Mouse (Mus musculus): ENCODE measurements around the gene Atcay. TPM values are rescaled to one million over a fixed set of nuclear protein-coding genes. Genes with fewer than 3 reads are reported as not detected.

The Atcay gene
- polyA plus RNA-seq, 1 experiment from 2014 or later: 77.3 TPM

GRCm38 (mm10) chr10:81216810-81217209 lies 13.8 kb downstream of the Atcay start:
- WGBS: 82% methylated on average over 6 of the region's 6 CpGs
- Histone ChIP-seq H3K4me2 (replicated peaks) (no peak overlapping the region), H3K4me1 (replicated peaks) (no peaks in the 10 kb centered on the region), H3K9ac (replicated peaks) (no peak overlapping the region), H3K27ac (no peak overlapping the region), H3K36me3 (peaks cover 92% of the 10 kb centered on the region), H3K27me3 (no peaks in the 10 kb centered on the region), H3K4me3 (replicated peaks) (no peak overlapping the region; the same call in 1 of the 2 replicates), H3K9me3 (peaks cover 8% of the 10 kb centered on the region; the same call in 1 of the 2 replicates)
- ATAC-seq: 0 out of 2 replicates have a peak, but pooled peaks have one; percentile 9

- H3K4me1 ChIP-seq (replicated peaks): no peaks in the 10 kb centered on the region
- H3K4me2 ChIP-seq (replicated peaks): no peak overlapping the region
- H3K36me3 ChIP-seq: peaks cover 92% of the 10 kb centered on the region
- no peak overlapping the region for H3K9ac ChIP-seq (replicated peaks)
- no peaks in the 10 kb centered on the region for H3K27me3 ChIP-seq
- WGBS: 96% methylated on average over 6 of the region's 6 CpGs
- ATAC-seq: no peak
- peaks cover 8% of the 10 kb centered on the region; the same call in 1 of the 2 replicates for H3K9me3 ChIP-seq
- H3K4me3 ChIP-seq (replicated peaks): no peak overlapping the region
- no peak overlapping the region for H3K27ac ChIP-seq
Observed at GRCm38 (mm10) chr10:81216260-81216659, 14.4 kb downstream of the Atcay start.

GRCm38 (mm10) chr10:81210154-81210553 lies 20.5 kb downstream of the Atcay start:
- Histone ChIP-seq H3K4me1 (replicated peaks) (no peaks in the 10 kb centered on the region), H3K36me3 (peaks cover 97% of the 10 kb centered on the region), H3K27ac (no peak overlapping the region), H3K4me2 (replicated peaks) (no peak overlapping the region), H3K9me3 (peaks cover 8% of the 10 kb centered on the region; the same call in 1 of the 2 replicates), H3K9ac (replicated peaks) (no peak overlapping the region), H3K27me3 (no peaks in the 10 kb centered on the region), H3K4me3 (replicated peaks) (no peak overlapping the region)
- 96% methylated on average over 5 of the region's 5 CpGs for WGBS
- ATAC-seq: no peak

- Histone ChIP-seq H3K36me3 (peaks cover 44% of the 10 kb centered on the region), H3K4me3 (replicated peaks) (no peak overlapping the region), H3K9ac (replicated peaks) (no peak overlapping the region), H3K9me3 (no peaks in the 10 kb centered on the region), H3K4me1 (replicated peaks) (no peaks in the 10 kb centered on the region), H3K4me2 (replicated peaks) (no peak overlapping the region), H3K27ac (no peak overlapping the region), H3K27me3 (0 out of 2 replicates have a peak, but pooled peaks cover 6% of the 10 kb centered on the region)
- WGBS: 75% methylated on average over 4 of the region's 4 CpGs
- ATAC-seq: 0 out of 2 replicates have a peak, but pooled peaks have one; percentile 2
Observed at GRCm38 (mm10) chr10:81204137-81204536, 26.5 kb downstream of the Atcay start.

- ATAC-seq: no peak; the same call in none of the 2 replicates
- H3K4me1 ChIP-seq (replicated peaks): no peaks in the 10 kb centered on the region
- H3K9ac ChIP-seq (replicated peaks): no peak overlapping the region
- peaks cover 37% of the 10 kb centered on the region for H3K36me3 ChIP-seq
- H3K27me3 ChIP-seq: 0 out of 2 replicates have a peak, but pooled peaks cover 6% of the 10 kb centered on the region
- H3K4me3 ChIP-seq (replicated peaks): no peak overlapping the region
- 70% methylated on average over 8 of the region's 8 CpGs for WGBS
- H3K27ac ChIP-seq: no peak overlapping the region
- no peaks in the 10 kb centered on the region for H3K9me3 ChIP-seq
- H3K4me2 ChIP-seq (replicated peaks): no peak overlapping the region
Observed at GRCm38 (mm10) chr10:81202978-81203720, 27.5 kb downstream of the Atcay start.

GRCm38 (mm10) chr10:81201807-81202758 lies 28.6 kb downstream of the Atcay start, which contains the start of gene Nmrk2:
TSS of gene Nmrk2 (minus strand) at chr10:81202051.
- no peak for ATAC-seq

GRCm38 (mm10) chr10:81200605-81201287 lies 29.9 kb downstream of the Atcay start:
- ATAC-seq: no peak
- no peaks in the 10 kb centered on the region for H3K9me3 ChIP-seq
- no peak overlapping the region for H3K4me2 ChIP-seq (replicated peaks)
- H3K36me3 ChIP-seq: peaks cover 13% of the 10 kb centered on the region
- no peak overlapping the region for H3K9ac ChIP-seq (replicated peaks)
- no peaks in the 10 kb centered on the region for H3K4me1 ChIP-seq (replicated peaks)
- H3K27ac ChIP-seq: no peak overlapping the region
- peaks cover 26% of the 10 kb centered on the region for H3K27me3 ChIP-seq
- no peak overlapping the region for H3K4me3 ChIP-seq (replicated peaks)
- 79% methylated on average over 20 of the region's 20 CpGs for WGBS

More at GRCm38 (mm10) chr10:81201807-81202758, 28.6 kb downstream of the Atcay start, which contains the start of gene Nmrk2:
- 61% methylated on average over 13 of the region's 13 CpGs for WGBS
- H3K27ac ChIP-seq: no peak within 1 kb of the TSS
- H3K27me3 ChIP-seq: peaks cover 13% of the 10 kb centered on the region
- H3K4me1 ChIP-seq (replicated peaks): no peaks in the 10 kb centered on the region
- H3K4me3 ChIP-seq (replicated peaks): no peak within 1 kb of the TSS
- no peaks in the 10 kb centered on the region for H3K9me3 ChIP-seq
- no peak within 1 kb of the TSS for H3K9ac ChIP-seq (replicated peaks)
- H3K36me3 ChIP-seq: peaks cover 26% of the 10 kb centered on the region
- H3K4me2 ChIP-seq (replicated peaks): no peak within 1 kb of the TSS

GRCm38 (mm10) chr10:81200141-81200540 lies 30.5 kb downstream of the Atcay start:
- no peak overlapping the region for H3K9ac ChIP-seq (replicated peaks)

GRCm38 (mm10) chr10:81198990-81199389 lies 31.6 kb downstream of the Atcay start:
- Histone ChIP-seq H3K4me3 (replicated peaks) (no peak overlapping the region), H3K27ac (no peak overlapping the region), H3K9ac (replicated peaks) (no peak overlapping the region), H3K4me1 (replicated peaks) (peaks cover 8% of the 10 kb centered on the region), H3K36me3 (no peaks in the 10 kb centered on the region), H3K9me3 (no peaks in the 10 kb centered on the region), H3K27me3 (peaks cover 44% of the 10 kb centered on the region), H3K4me2 (replicated peaks) (no peak overlapping the region)
- WGBS: 88% methylated on average over 6 of the region's 6 CpGs
- no peak for ATAC-seq

More at GRCm38 (mm10) chr10:81200141-81200540, 30.5 kb downstream of the Atcay start:
- 88% methylated on average over 13 of the region's 13 CpGs for WGBS
- Histone ChIP-seq H3K4me1 (replicated peaks) (no peaks in the 10 kb centered on the region), H3K9me3 (no peaks in the 10 kb centered on the region), H3K4me3 (replicated peaks) (no peak overlapping the region), H3K4me2 (replicated peaks) (no peak overlapping the region), H3K27me3 (peaks cover 32% of the 10 kb centered on the region), H3K27ac (no peak overlapping the region), H3K36me3 (peaks cover 7% of the 10 kb centered on the region)
- no peak for ATAC-seq

- Histone ChIP-seq H3K4me3 (replicated peaks) (no peak overlapping the region), H3K9ac (replicated peaks) (no peak overlapping the region), H3K27me3 (peaks cover 46% of the 10 kb centered on the region), H3K27ac (no peak overlapping the region), H3K9me3 (no peaks in the 10 kb centered on the region), H3K4me2 (replicated peaks) (no peak overlapping the region), H3K4me1 (replicated peaks) (peaks cover 13% of the 10 kb centered on the region), H3K36me3 (no peaks in the 10 kb centered on the region)
- ATAC-seq: no peak
- WGBS: 2% methylated on average over 9 of the region's 9 CpGs
Observed at GRCm38 (mm10) chr10:81198230-81198629, 32.4 kb downstream of the Atcay start.

GRCm38 (mm10) chr10:81197305-81197704 lies 33.3 kb downstream of the Atcay start:
- Histone ChIP-seq H3K9ac (replicated peaks) (0 out of 2 replicates have a peak overlapping the region, but pooled peaks have one; percentile 10), H3K27me3 (peaks cover 46% of the 10 kb centered on the region), H3K4me2 (replicated peaks) (no peak overlapping the region), H3K9me3 (no peaks in the 10 kb centered on the region), H3K27ac (no peak overlapping the region), H3K4me3 (replicated peaks) (no peak overlapping the region), H3K4me1 (replicated peaks) (peaks cover 20% of the 10 kb centered on the region), H3K36me3 (no peaks in the 10 kb centered on the region)
- ATAC-seq: no peak
- 57% methylated on average over 6 of the region's 6 CpGs for WGBS
